Mouse (Mus musculus) bone marrow, adult 2 months (tissue): Measurements from ENCODE around the gene Bcas1.

Experiments used
- CTCF ChIP-seq: fragments of 200-500 bp; IDR thresholded peaks from 2 replicates; pipeline ENCODE4 v1.5.1; 2011; ENCODE audit warnings: low read length, control low read depth; ENCODE audit not compliant: control insufficient read depth, insufficient read depth
- POLR2A ChIP-seq: fragments of 200-500 bp; IDR thresholded peaks from 2 replicates; pipeline ENCODE4 v1.6.1; 2011; ENCODE audit warnings: low read depth, mild to moderate bottlenecking, control low read depth, low read length, borderline replicate concordance; ENCODE audit not compliant: control insufficient read depth

GRCm38 (mm10) chr2:170335168-170335567 is 92.5 kb downstream of the Bcas1 start:
- TF ChIP-seq POLR2A: no peak
- TF ChIP-seq CTCF: no peak
